Mouse (Mus musculus) small intestine, adult 2 months (tissue): ENCODE results near the gene Gch1.

ENCODE experiments used
- CTCF ChIP-seq: fragments of 200-500 bp; IDR thresholded peaks from 2 replicates; pipeline ENCODE4 v1.5.1; 2012; ENCODE audit warnings: low read depth, mild to moderate bottlenecking, control low read depth, inconsistent platforms, low read length, moderate library complexity, mixed read lengths; ENCODE audit not compliant: insufficient replicate concordance, insufficient read length; ENCODE audit errors: extremely low read depth
- POLR2A ChIP-seq: fragments of 200-500 bp; IDR thresholded peaks from 2 replicates; pipeline ENCODE4 v1.6.1; 2012; ENCODE audit warnings: low read depth, mild to moderate bottlenecking, control low read depth, inconsistent platforms, low read length, moderate library complexity

DNA sequence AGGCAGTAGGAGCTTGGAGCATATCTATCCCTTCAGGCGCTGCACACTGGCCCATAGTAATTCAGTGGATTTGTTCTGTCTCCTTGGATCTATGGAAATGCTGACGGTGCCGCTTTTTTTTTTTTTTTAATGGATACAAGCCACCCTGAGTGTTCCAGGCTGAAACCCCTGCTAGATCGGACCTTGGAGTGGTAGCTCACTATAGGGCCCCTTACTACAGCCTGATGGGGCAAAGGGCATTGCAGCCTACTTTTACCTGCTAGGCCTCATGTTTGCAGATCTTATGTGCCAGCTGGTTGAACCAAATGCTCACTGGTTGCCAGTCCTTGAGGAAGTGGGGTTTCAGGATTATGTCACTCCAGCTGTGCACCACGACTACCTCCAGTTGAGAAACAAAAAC is 25.2 kb upstream of the Gch1 start:
- TF ChIP-seq CTCF (no peak), POLR2A (no peak)
